Mouse (Mus musculus): Measurements from ENCODE around the gene Foxa1.

Gene Foxa1

GRCm38 (mm10) chr12:57546415-57547201 is at the start of gene Foxa1:
TSS of gene Foxa1 (minus strand) at chr12:57546916.
- no peak for TF ChIP-seq CTCF (conservative IDR thresholded peaks at IDR 0.05; ENCODE audit: low read length)
- TF ChIP-seq NANOG (IDR thresholded peaks at IDR 0.05; ENCODE audit: borderline replicate concordance, low read length): no peak
- TF ChIP-seq POU5F1 (IDR thresholded peaks at IDR 0.05; ENCODE audit: borderline replicate concordance, low read length): no peak
- peaks cover 95% of the 10 kb centered on the region for H3K27me3 ChIP-seq (ENCODE audit: insufficient read depth, low read length)
- H3K9me3 ChIP-seq (ENCODE audit: low read length): no peaks in the 10 kb centered on the region
- H3K36me3 ChIP-seq (ENCODE audit: insufficient read depth, low read length): no peaks in the 10 kb centered on the region
- H3K4me1 ChIP-seq (replicated peaks; ENCODE audit: low read depth, low read length): peaks cover 56% of the 10 kb centered on the region
- H3K4me3 ChIP-seq (replicated peaks; ENCODE audit: low read length): peak within 1 kb of the TSS; percentile 76

- Histone ChIP-seq H3K9me3 (ENCODE audit: low read length) (peaks cover 23% of the 10 kb centered on the region), H3K4me3 (replicated peaks; ENCODE audit: low read length) (peak overlapping the region; percentile 80), H3K36me3 (ENCODE audit: insufficient read depth, low read length) (no peaks in the 10 kb centered on the region), H3K27me3 (ENCODE audit: insufficient read depth, low read length) (peaks cover 65% of the 10 kb centered on the region), H3K4me1 (replicated peaks; ENCODE audit: low read depth, low read length) (peaks cover 8% of the 10 kb centered on the region; the same call in 1 of the 2 replicates)
- TF ChIP-seq NANOG (IDR thresholded peaks at IDR 0.05; ENCODE audit: borderline replicate concordance, low read length) (no peak), POU5F1 (IDR thresholded peaks at IDR 0.05; ENCODE audit: borderline replicate concordance, low read length) (no peak), CTCF (conservative IDR thresholded peaks at IDR 0.05; ENCODE audit: low read length) (no peak)
These were observed 29.4 kb upstream of the Foxa1 start for GRCm38 (mm10) chr12:57575931-57576628.

- no peaks in the 10 kb centered on the region for H3K36me3 ChIP-seq (ENCODE audit: insufficient read depth, low read length)
- TF ChIP-seq NANOG (IDR thresholded peaks at IDR 0.05; ENCODE audit: borderline replicate concordance, low read length): no peak
- no peak for TF ChIP-seq POU5F1 (IDR thresholded peaks at IDR 0.05; ENCODE audit: borderline replicate concordance, low read length)
- TF ChIP-seq CTCF (conservative IDR thresholded peaks at IDR 0.05; ENCODE audit: low read length): no peak
- H3K9me3 ChIP-seq (ENCODE audit: low read length): peaks cover 3% of the 10 kb centered on the region
- no peak overlapping the region for H3K4me3 ChIP-seq (replicated peaks; ENCODE audit: low read length)
- H3K4me1 ChIP-seq (replicated peaks; ENCODE audit: low read depth, low read length): peaks cover 8% of the 10 kb centered on the region; the same call in 1 of the 2 replicates
- H3K27me3 ChIP-seq (ENCODE audit: insufficient read depth, low read length): peaks cover 61% of the 10 kb centered on the region
These were observed 25.7 kb upstream of the Foxa1 start for GRCm38 (mm10) chr12:57572415-57572814.

- TF ChIP-seq CTCF (conservative IDR thresholded peaks at IDR 0.05; ENCODE audit: low read length) (no peak), POU5F1 (IDR thresholded peaks at IDR 0.05; ENCODE audit: borderline replicate concordance, low read length) (no peak), NANOG (IDR thresholded peaks at IDR 0.05; ENCODE audit: borderline replicate concordance, low read length) (no peak)
- Histone ChIP-seq H3K4me3 (replicated peaks; ENCODE audit: low read length) (no peak overlapping the region), H3K4me1 (replicated peaks; ENCODE audit: low read depth, low read length) (peaks cover 8% of the 10 kb centered on the region; the same call in 1 of the 2 replicates)
These were observed 25.1 kb upstream of the Foxa1 start for GRCm38 (mm10) chr12:57571773-57572172.

GRCm38 (mm10) chr12:57563909-57564308 is 17.2 kb upstream of the Foxa1 start, which contains the start of gene Ttc6:
TSS of gene Ttc6 (plus strand) at chr12:57564113.
- Histone ChIP-seq H3K4me3 (replicated peaks; ENCODE audit: low read length) (no peak within 1 kb of the TSS), H3K4me1 (replicated peaks; ENCODE audit: low read depth, low read length) (no peaks in the 10 kb centered on the region), H3K27me3 (ENCODE audit: insufficient read depth, low read length) (peaks cover 29% of the 10 kb centered on the region), H3K36me3 (ENCODE audit: insufficient read depth, low read length) (no peaks in the 10 kb centered on the region), H3K9me3 (ENCODE audit: low read length) (0 out of 2 replicates have a peak, but pooled peaks cover 2% of the 10 kb centered on the region)
- TF ChIP-seq CTCF (conservative IDR thresholded peaks at IDR 0.05; ENCODE audit: low read length) (no peak), NANOG (IDR thresholded peaks at IDR 0.05; ENCODE audit: borderline replicate concordance, low read length) (no peak), POU5F1 (IDR thresholded peaks at IDR 0.05; ENCODE audit: borderline replicate concordance, low read length) (no peak)

More at GRCm38 (mm10) chr12:57571773-57572172, 25.1 kb upstream of the Foxa1 start:
- Histone ChIP-seq H3K9me3 (ENCODE audit: low read length) (no peaks in the 10 kb centered on the region), H3K27me3 (ENCODE audit: insufficient read depth, low read length) (peaks cover 56% of the 10 kb centered on the region), H3K36me3 (ENCODE audit: insufficient read depth, low read length) (no peaks in the 10 kb centered on the region)

GRCm38 (mm10) chr12:57554091-57554490 is 7.4 kb upstream of the Foxa1 start:
- H3K9me3 ChIP-seq (ENCODE audit: low read length): no peaks in the 10 kb centered on the region
- peaks cover 75% of the 10 kb centered on the region for H3K27me3 ChIP-seq (ENCODE audit: insufficient read depth, low read length)
- no peak overlapping the region for H3K4me3 ChIP-seq (replicated peaks; ENCODE audit: low read length)
- H3K36me3 ChIP-seq (ENCODE audit: insufficient read depth, low read length): no peaks in the 10 kb centered on the region
- TF ChIP-seq CTCF (conservative IDR thresholded peaks at IDR 0.05; ENCODE audit: low read length): no peak
- no peak for TF ChIP-seq POU5F1 (IDR thresholded peaks at IDR 0.05; ENCODE audit: borderline replicate concordance, low read length)
- TF ChIP-seq NANOG (IDR thresholded peaks at IDR 0.05; ENCODE audit: borderline replicate concordance, low read length): no peak
- H3K4me1 ChIP-seq (replicated peaks; ENCODE audit: low read depth, low read length): peaks cover 19% of the 10 kb centered on the region

- peaks cover 31% of the 10 kb centered on the region for H3K4me1 ChIP-seq (replicated peaks; ENCODE audit: low read depth, low read length)
- no peaks in the 10 kb centered on the region for H3K36me3 ChIP-seq (ENCODE audit: insufficient read depth, low read length)
- peaks cover 88% of the 10 kb centered on the region for H3K27me3 ChIP-seq (ENCODE audit: insufficient read depth, low read length)
- H3K9me3 ChIP-seq (ENCODE audit: low read length): no peaks in the 10 kb centered on the region
- no peak for TF ChIP-seq CTCF (conservative IDR thresholded peaks at IDR 0.05; ENCODE audit: low read length)
- no peak for TF ChIP-seq NANOG (IDR thresholded peaks at IDR 0.05; ENCODE audit: borderline replicate concordance, low read length)
- TF ChIP-seq POU5F1 (IDR thresholded peaks at IDR 0.05; ENCODE audit: borderline replicate concordance, low read length): no peak
- H3K4me3 ChIP-seq (replicated peaks; ENCODE audit: low read length): no peak overlapping the region
These were observed 5.6 kb upstream of the Foxa1 start for GRCm38 (mm10) chr12:57552286-57552685.

- H3K36me3 ChIP-seq (ENCODE audit: insufficient read depth, low read length): no peaks in the 10 kb centered on the region
- no peaks in the 10 kb centered on the region for H3K9me3 ChIP-seq (ENCODE audit: low read length)
- peaks cover 97% of the 10 kb centered on the region for H3K27me3 ChIP-seq (ENCODE audit: insufficient read depth, low read length)
- peaks cover 43% of the 10 kb centered on the region for H3K4me1 ChIP-seq (replicated peaks; ENCODE audit: low read depth, low read length)
- H3K4me3 ChIP-seq (replicated peaks; ENCODE audit: low read length): no peak overlapping the region
- TF ChIP-seq POU5F1 (IDR thresholded peaks at IDR 0.05; ENCODE audit: borderline replicate concordance, low read length): no peak
- TF ChIP-seq CTCF (conservative IDR thresholded peaks at IDR 0.05; ENCODE audit: low read length): no peak
- no peak for TF ChIP-seq NANOG (IDR thresholded peaks at IDR 0.05; ENCODE audit: borderline replicate concordance, low read length)
These were observed 4.2 kb upstream of the Foxa1 start for GRCm38 (mm10) chr12:57550881-57551280.

Measured in E14TG2a.4 (cell line).